Mouse (Mus musculus) telencephalon, adult 2 months (tissue): ENCODE measurements at regions not wholly inside any gene's neighbourhood (a gene's known extent, or its start where the extent isn't known, plus 50 kb on each side); places are given as distances from the start of the nearest gene placed in this dataset.

Source experiments
- DNase-seq: peaks from one replicate; pipeline ENCODE4 v3.0.0-alpha.2; 2011; ENCODE audit warnings: low read depth, low spot score

- no peak for DNase-seq
These were observed 221.7 kb upstream of the Pde3a start for GRCm38 (mm10) chr6:141027353-141027752.

DNA sequence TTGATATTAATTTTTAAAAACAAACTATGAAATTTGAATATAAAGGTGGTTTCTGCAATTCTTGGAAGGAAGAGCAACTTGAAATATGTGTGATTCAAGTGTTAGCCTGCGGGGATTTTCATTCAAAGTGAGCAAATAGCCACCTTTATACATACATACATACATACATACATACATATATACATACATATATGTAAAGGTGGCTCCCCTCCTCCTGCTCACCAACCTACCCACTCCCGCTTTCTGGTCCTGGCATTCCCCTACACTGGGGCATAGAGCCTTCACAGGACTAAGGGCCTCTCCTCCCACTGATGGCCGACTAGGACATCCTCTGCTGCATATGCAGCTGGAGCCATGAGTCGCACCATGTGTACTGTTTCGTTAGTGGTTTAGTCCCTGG is 221.3 kb upstream of the Pde3a start:
- no peak for DNase-seq

DNA sequence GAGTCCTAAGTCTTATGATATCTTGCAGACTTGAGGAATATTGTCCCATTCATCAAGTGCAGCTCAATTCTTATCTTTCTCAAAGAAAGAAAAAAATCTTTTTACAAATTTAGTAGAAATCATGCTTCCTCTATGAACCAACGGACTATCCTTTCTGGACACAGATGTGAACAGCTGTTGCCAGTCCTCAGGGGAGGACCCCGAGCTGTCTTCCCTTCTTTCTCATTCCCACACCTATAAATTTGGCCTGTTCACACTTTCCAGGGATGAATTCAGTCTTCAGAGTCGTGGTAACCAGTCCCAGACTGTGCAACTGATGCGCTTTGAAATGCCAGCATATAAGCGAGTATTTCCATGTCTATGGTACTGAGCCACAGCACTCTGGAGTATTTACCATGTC is 214.2 kb upstream of the Pde3a start:
- no peak for DNase-seq

GRCm38 (mm10) chr6:141041358-141041757 is 207.7 kb upstream of the Pde3a start:
- DNase-seq = no peak

GRCm38 (mm10) chr6:141041781-141042625 is 207.1 kb upstream of the Pde3a start:
- DNase-seq = no peak

DNA sequence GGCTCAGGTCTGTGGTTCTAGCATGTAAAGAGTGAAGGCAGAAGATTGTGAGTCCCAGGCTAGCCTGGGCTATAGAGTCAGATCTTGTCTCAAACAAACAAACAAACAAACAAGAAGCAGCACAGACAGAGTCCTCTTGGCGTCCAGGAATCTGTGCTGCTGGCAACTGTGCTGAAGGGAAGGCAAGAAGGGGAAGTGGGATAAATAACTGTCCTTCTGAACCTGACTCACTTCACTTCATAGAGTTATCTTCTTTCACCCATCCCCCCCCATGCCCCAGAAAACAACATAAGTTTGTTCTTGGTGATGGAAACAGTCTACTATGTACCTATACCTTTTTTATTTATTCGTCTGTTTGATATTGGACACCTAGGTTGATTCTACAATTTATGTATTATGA is 200.8 kb upstream of the Pde3a start:
- no peak for DNase-seq

DNA sequence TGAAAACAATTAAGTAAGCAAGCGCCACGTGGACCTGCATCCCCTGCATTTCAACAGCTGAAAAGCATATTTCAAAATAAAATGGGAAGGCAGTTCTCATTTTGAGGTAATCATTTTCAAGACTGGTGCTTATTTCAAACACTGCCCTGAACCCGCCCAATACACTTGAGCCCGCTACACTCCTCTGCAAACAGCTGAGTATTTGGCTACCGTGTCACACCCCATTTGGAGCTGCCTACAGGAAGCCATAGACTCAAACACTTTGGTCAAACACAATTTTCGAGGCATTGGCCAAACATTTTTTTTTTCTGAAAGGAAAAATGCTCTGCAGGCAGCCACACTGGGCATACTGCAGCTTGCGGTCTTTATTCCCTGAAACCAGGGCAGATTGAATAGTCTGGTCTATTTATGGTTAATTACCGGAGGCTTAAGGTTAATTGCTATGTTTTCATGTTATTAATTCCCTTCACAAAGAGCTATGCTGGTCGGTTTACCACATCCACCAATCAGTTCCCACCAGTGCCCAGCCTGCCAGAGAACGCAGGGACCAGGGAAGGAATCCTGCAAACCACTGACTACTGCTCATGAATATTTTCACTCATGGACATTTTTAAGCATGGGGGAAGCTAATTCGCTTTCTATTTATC is 198.9 kb upstream of the Pde3a start:
- DNase-seq = no peak

DNA sequence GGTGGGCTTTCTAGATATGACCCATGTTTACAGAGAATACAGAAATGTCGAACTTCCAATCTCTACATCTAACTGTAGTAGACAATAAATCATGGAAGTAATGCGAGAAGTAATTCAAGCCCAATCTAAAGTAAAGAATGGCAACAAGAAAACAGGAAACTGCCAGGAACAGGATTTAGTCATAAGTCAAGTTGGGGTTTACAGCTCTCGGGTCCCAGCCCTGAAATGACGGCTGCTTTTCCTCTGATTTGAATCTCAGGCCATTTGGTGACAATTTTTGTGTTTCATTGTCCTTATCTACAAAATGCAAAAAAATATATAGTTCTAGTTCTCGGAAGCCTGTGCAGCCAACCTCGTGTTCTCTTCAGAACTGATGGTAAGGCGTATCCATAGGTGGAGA is 195.0 kb upstream of the Pde3a start:
- DNase-seq = no peak

GRCm38 (mm10) chr6:141059250-141059916 is 189.7 kb upstream of the Pde3a start:
- no peak for DNase-seq

GRCm38 (mm10) chr6:141065724-141066123 is 183.3 kb upstream of the Pde3a start:
- no peak for DNase-seq

DNA sequence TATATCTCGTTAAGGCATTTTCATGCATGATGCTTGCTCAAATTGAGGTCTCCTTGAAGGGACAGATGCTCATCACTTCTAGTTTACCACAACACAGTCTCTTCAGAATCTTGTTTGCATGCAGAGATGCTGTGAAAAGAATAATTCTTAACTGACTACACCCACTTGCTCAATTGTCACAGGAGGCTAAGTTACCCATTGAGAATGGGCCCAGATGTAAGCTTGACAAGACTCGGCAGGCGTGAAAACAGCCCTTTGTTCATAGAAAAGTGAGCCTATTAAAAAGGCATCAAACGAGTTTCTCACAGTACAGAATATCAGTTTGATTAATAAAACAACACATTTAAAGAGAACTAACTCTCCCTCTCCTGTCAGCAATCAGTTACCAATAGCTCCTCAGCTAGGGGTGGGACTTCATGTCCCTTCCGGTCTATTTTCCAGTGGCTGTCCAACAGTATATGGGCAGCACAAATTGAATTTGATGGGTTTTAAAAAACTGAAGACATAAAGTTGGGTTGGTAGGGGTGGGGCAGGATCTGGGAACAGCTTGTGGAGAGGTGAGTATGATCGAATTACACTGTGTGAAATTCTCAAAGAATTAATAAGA is 180.1 kb upstream of the Pde3a start:
- no peak for DNase-seq

DNA sequence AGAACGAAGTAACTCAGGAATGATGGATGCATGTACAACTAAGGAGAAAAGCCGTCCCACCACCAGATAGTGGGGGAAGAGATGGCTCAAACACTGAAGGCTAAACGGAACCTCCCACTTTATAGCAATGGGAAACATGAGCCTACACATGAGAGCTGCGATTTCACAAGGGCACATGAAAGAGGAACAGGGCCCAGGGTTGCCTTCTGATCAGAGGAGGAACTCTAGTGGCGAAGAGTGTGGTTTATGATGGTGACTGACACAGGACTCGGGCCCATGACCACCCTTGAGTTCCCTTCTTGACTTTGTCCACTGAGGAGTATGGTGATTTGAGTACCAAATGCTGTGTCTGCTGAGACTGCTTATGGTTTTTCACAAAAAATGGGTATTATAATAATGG is 179.2 kb upstream of the Pde3a start:
- DNase-seq = no peak

DNA sequence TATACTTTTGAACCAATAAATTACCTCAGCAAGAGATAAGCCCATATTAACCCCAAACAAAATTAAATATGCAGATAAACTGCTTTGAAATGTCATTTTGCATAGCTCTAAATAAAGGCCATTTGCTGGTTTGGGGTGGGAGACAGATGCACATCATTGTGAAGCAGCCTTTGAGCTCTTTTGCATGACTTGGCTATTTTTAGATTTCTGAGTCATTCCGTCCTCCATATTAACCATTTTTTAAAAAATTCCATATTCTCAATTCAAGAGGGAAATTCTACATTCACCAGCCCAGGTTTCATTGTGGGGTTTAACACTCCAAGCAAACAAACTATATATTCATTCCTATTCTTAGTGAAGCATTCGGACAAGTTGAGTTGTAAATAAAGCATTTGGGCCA is 177.6 kb upstream of the Pde3a start:
- no peak for DNase-seq

DNA sequence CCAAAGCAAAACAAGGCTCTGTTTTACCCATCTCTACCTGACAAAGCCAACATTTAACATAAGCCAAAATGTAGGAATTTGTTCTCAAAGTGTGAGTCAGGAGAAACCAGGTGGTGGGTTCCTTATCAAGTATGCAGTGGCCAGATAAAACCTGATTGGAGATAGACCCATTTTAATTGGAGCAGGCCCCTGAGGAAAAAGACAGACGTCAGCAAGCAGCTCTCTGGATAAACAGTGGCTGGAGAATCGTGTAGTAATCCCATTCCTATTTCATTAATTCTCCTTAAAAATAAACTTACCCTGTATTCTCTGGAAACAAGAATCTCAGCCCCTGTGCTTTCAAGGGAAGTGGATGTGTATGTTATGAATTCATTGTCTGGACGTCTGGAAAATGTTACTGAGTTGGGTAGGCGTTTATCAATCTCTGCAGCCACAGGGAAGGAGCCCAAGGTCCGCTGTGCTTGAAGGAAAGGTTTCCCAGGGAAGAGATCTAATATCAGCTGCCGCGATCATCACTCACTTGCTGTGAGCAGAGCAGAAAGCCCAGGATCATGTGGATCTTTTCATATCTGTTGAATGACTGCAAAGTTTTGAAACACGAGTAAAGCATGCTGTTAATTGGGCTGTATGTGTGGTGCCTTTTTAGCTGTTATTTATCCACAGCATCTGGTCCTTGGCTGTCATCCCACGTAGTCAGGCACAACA is 157.8 kb upstream of the Pde3a start:
- DNase-seq = no peak

GRCm38 (mm10) chr6:141091781-141092140 is 157.3 kb upstream of the Pde3a start:
- no peak for DNase-seq

GRCm38 (mm10) chr6:141097338-141098122 is 151.5 kb upstream of the Pde3a start:
- DNase-seq = no peak

GRCm38 (mm10) chr6:141118287-141118686 is 130.8 kb upstream of the Pde3a start:
- no peak for DNase-seq

DNA sequence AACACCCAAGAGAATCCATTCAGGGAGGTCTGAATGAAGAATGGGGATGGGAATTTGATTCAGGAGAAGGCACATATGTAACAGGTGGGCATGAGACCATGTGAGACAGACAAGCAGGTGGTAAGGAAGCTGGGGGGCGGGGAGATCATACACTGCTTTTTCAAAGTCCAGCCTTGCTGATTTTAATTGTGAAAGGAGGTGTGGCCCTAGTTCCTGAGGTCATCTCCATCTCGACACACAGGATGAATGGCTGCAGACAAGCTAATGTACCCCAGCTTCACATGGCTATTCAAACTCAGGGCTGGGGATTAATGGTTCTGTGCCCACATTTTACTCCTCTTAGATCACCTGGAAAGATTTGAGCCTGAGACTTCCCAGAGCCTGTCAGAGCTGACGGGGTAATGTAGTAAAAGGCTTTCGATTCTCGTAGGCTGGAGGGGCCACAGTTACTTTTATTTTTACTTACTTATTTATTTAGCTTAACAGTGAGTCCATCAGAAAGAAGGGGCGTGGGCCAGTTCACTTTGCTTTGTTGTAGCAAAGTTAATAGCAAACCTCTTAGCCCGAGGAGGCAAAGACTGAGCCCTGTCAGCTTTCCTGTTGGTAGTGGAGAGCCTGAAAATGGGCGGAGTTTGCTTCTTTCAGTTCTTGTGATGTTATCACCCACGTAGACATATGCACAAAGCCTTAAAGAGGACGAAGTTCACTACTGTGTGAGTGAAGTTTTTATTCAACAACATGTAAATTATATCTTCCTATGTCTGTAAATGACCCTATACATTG is 122.3 kb upstream of the Pde3a start:
- no peak for DNase-seq

DNA sequence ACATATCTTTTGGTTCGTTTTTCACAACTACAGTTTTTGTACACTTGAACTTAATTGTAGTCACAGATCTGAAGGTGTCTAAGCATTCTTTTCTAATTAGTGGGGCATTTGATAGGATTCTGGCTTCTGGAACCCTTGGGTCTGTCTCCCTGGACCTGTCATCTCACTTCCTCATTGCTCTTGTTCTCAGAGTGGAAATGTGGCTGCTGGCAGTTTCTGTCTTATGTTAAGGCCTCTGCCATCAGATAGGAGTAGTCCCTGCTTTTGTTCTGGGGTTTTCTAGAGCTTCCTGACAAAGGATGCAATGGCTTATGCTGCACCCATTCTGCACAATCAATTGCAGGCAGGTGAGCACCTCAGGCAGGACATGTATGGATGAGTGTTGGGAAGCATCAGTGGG is 119.5 kb upstream of the Pde3a start:
- DNase-seq = no peak

- no peak for DNase-seq
These were observed 114.9 kb upstream of the Pde3a start for GRCm38 (mm10) chr6:141134176-141134575.
